Mouse (Mus musculus) liver, embryonic 14.5 days (tissue): ENCODE data around the gene Bphl. TPM values are rescaled to one million over a fixed set of nuclear protein-coding genes. Genes with fewer than 3 reads are reported as not detected.

Experiments
- ATAC-seq: fragments of 200-750 bp; cut with Nextera tagmentation; 2 replicates; pipeline ENCODE4 v1.8.0; 2017; ENCODE audit warnings: moderate number of reproducible peaks, mild to moderate bottlenecking, moderate library complexity; ENCODE audit not compliant: insufficient read depth
- DNase-seq, 3 experiments: peaks; one replicate each; pipeline ENCODE4 v3.0.0-alpha.2; 2012 to 2013; ENCODE audit warnings: low read depth in 3 of 3, low spot score in 3 of 3
- H3K27ac ChIP-seq: fragments of 300-500 bp; sonication (generic); 2 replicates; pipeline ENCODE4 v1.5.1; 2014; ENCODE audit warnings: moderate library complexity, mild to moderate bottlenecking, control low read depth, inconsistent platforms
- H3K27me3 ChIP-seq: fragments of 300-500 bp; sonication (generic); 2 replicates; pipeline ENCODE4 v1.6.1; 2014; ENCODE audit warnings: mild to moderate bottlenecking, low read length, moderate library complexity; ENCODE audit not compliant: control insufficient read depth, insufficient read depth
- H3K36me3 ChIP-seq: fragments of 300-500 bp; sonication (generic); replicated peaks from 2 replicates; pipeline ENCODE4 v1.6.1; 2014; ENCODE audit warnings: low read depth; ENCODE audit not compliant: control insufficient read depth, insufficient read depth
- H3K4me1 ChIP-seq, 2 experiments: fragments of 200-500 bp in 1 of 2; fragments of 300-500 bp in 1 of 2; sonication (generic) in 1 of 2; replicated peaks; 2 replicates each; pipeline ENCODE4 v1.6.1; 2012 to 2014; ENCODE audit warnings: antibody characterized with exemption in 1 of 2, inconsistent platforms in 1 of 2, low read length in 1 of 2; ENCODE audit not compliant: control insufficient read depth in 2 of 2, insufficient read depth in 2 of 2
- H3K4me2 ChIP-seq: fragments of 300-500 bp; sonication (generic); 2 replicates; pipeline ENCODE4 v1.6.1; 2014; ENCODE audit warnings: low read depth, mild to moderate bottlenecking, control low read depth, moderate library complexity
- H3K4me3 ChIP-seq, 2 experiments: fragments of 200-500 bp in 1 of 2; fragments of 300-500 bp in 1 of 2; sonication (generic) in 1 of 2; 2 replicates each; pipeline ENCODE4 v1.5.1; 2012 to 2014; ENCODE audit warnings: low read depth in 2 of 2, low read length in 2 of 2, mild to moderate bottlenecking in 2 of 2, control low read depth in 1 of 2, inconsistent platforms in 1 of 2, moderate library complexity in 1 of 2; ENCODE audit not compliant: insufficient read depth in 1 of 2
- H3K9ac ChIP-seq: fragments of 300-500 bp; sonication (generic); replicated peaks from 2 replicates; pipeline ENCODE4 v1.6.1; 2014; ENCODE audit warnings: mild to moderate bottlenecking, control low read depth, moderate library complexity
- H3K9me3 ChIP-seq: fragments of 300-500 bp; sonication (generic); 2 replicates; pipeline ENCODE4 v1.6.1; 2016; ENCODE audit warnings: low read length, mixed read lengths; ENCODE audit not compliant: control insufficient read depth
- CTCF ChIP-seq: IDR thresholded peaks from 2 replicates; pipeline ENCODE4 v1.5.1; 2016; ENCODE audit warnings: antibody characterized with exemption, low read depth, control low read depth
- EP300 ChIP-seq: IDR thresholded peaks from 2 replicates; pipeline ENCODE4 v1.6.1; 2016; ENCODE audit warnings: antibody characterized with exemption, low read depth
- WGBS: fragments of 180-500 bp; shearing (Covaris S2); extraction: QIAGEN DNeasy Blood & Tissue Kit; methylation state at CpG from one replicate; pipeline ENCODE4 v1.1.7; 2014; ENCODE audit not compliant: insufficient replicate concordance; 5-methylcytosine and 5-hydroxymethylcytosine counted together
- polyA plus RNA-seq, 2 experiments: library from polyadenylated mRNA; depleted of rRNA in 1 of 2; stranded (reverse) in 1 of 2; unstranded in 1 of 2; fragments of >200 nt; fragmentation: Nextera tagmentation in 1 of 2; extraction: Ambion mirVana in 1 of 2; gene quantifications; 2 replicates each; pipeline versions ENCODE4 v1.2.1 to v1.2.3; 2012 to 2014

Gene Bphl
- polyA plus RNA-seq, 2 experiments: 21.9 to 36.6 TPM

- TF ChIP-seq EP300 (no peak), CTCF (no peak)
- ATAC-seq (no peak), DNase-seq (no peak)
- Histone ChIP-seq H3K4me3 (no peak overlapping the region), H3K4me2 (no peak overlapping the region), H3K27ac (no peak overlapping the region), H3K4me1 (peaks cover 11 to 16% of the 10 kb centered on the region in 2 experiments), H3K27me3 (no peaks in the 10 kb centered on the region), H3K9ac (no peak overlapping the region), H3K36me3 (no peaks in the 10 kb centered on the region), H3K9me3 (no peaks in the 10 kb centered on the region)
- WGBS: 63% methylated on average over 4 of the region's 4 CpGs
Measured at GRCm38 (mm10) chr13:34096455-34096854, 59.1 kb downstream of the Bphl start.

GRCm38 (mm10) chr13:34097086-34097485 lies 59.7 kb downstream of the Bphl start:
- Histone ChIP-seq H3K4me3 (no peak overlapping the region), H3K27me3 (no peaks in the 10 kb centered on the region), H3K4me2 (no peak overlapping the region), H3K9me3 (no peaks in the 10 kb centered on the region), H3K27ac (no peak overlapping the region), H3K9ac (no peak overlapping the region), H3K4me1 (peaks cover 18 to 20% of the 10 kb centered on the region in 2 experiments), H3K36me3 (no peaks in the 10 kb centered on the region)
- TF ChIP-seq EP300 (no peak), CTCF (no peak)
- no peak for DNase-seq
- 66% methylated on average over 3 of the region's 3 CpGs for WGBS
- ATAC-seq: no peak

GRCm38 (mm10) chr13:34100733-34101132 lies 63.3 kb downstream of the Bphl start:
- peaks cover 3% of the 10 kb centered on the region; the same call in 1 of the 2 replicates for H3K9me3 ChIP-seq
- H3K4me2 ChIP-seq: peak overlapping the region; percentile 62
- peak overlapping the region; percentile 87 for H3K27ac ChIP-seq
- ATAC-seq (peak; percentile 93), DNase-seq (peak; percentile 61 to 68 (median 66))
- WGBS: 12% methylated on average over 3 of the region's 3 CpGs
- peaks cover 19 to 20% of the 10 kb centered on the region in 2 experiments for H3K4me1 ChIP-seq
- no peaks in the 10 kb centered on the region for H3K27me3 ChIP-seq
- H3K4me3 ChIP-seq: peak overlapping the region in 1 of 2 experiments; percentile 37; a peak in 2 of 4 replicates
- no peaks in the 10 kb centered on the region for H3K36me3 ChIP-seq
- peak overlapping the region; percentile 48 for H3K9ac ChIP-seq
- peak; percentile 82 for TF ChIP-seq EP300
- TF ChIP-seq CTCF: no peak

- ATAC-seq (peak; percentile 80), DNase-seq (peak in 2 of 3 experiments; percentile 31 to 46)
- WGBS: 87% methylated on average over 10 of the region's 10 CpGs
- 0 out of 4 replicates have a peak overlapping the region, but pooled peaks of 1 of the 2 experiments have one; percentile 37 for H3K4me3 ChIP-seq
- TF ChIP-seq CTCF (no peak), EP300 (peak; percentile 32; the same call in 1 of the 2 replicates)
- H3K36me3 ChIP-seq: no peaks in the 10 kb centered on the region
- H3K27ac ChIP-seq: peak overlapping the region; percentile 87
- H3K4me2 ChIP-seq: peak overlapping the region; percentile 62
- no peaks in the 10 kb centered on the region for H3K27me3 ChIP-seq
- peaks cover 19 to 20% of the 10 kb centered on the region in 2 experiments for H3K4me1 ChIP-seq
- peaks cover 3% of the 10 kb centered on the region; the same call in 1 of the 2 replicates for H3K9me3 ChIP-seq
- peak overlapping the region; percentile 48 for H3K9ac ChIP-seq
Measured at GRCm38 (mm10) chr13:34101247-34101646, 63.9 kb downstream of the Bphl start.

- Histone ChIP-seq H3K27me3 (no peaks in the 10 kb centered on the region), H3K36me3 (no peaks in the 10 kb centered on the region), H3K9ac (no peak overlapping the region), H3K9me3 (peaks cover 3% of the 10 kb centered on the region; the same call in 1 of the 2 replicates), H3K4me3 (no peak overlapping the region), H3K4me1 (peaks cover 19 to 20% of the 10 kb centered on the region in 2 experiments), H3K4me2 (no peak overlapping the region), H3K27ac (no peak overlapping the region; the same call in 1 of the 2 replicates)
- ATAC-seq: no peak
- TF ChIP-seq EP300: peak; percentile 19; the same call in 1 of the 2 replicates
- TF ChIP-seq CTCF: no peak
- WGBS: 26% methylated on average over 9 of the region's 9 CpGs
- DNase-seq: peak in 2 of 3 experiments; percentile 35 to 44
Measured at GRCm38 (mm10) chr13:34101908-34102307, 64.5 kb downstream of the Bphl start.
